Mouse (Mus musculus): ENCODE results near the gene Nek1.

Gene Nek1

DNA sequence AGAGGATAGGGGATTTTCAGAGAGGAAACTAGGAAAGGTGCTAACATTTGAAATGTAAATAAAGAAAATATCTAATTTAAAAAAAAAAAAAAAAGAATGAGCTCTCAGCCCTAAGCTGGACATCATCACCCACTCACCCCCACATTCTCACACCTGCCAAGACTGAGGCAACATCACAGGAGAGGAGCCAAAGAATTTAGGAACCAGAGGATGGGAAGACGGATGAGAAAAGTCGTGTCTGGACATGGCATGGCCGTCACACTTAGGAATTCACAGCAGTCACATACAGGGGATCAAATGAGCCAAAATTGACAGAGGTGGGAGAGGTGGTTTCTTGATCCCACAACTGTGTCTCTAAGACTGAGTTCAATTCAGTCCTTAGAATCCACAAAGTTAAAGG lies 165.5 kb downstream of the Nek1 start:
- DNase-seq (ENCODE audit: low read depth, low spot score) = no peak

- DNase-seq (ENCODE audit: low read depth, low spot score) = no peak
These were observed 168.6 kb downstream of the Nek1 start for GRCm38 (mm10) chr8:61161461-61162185.

DNA sequence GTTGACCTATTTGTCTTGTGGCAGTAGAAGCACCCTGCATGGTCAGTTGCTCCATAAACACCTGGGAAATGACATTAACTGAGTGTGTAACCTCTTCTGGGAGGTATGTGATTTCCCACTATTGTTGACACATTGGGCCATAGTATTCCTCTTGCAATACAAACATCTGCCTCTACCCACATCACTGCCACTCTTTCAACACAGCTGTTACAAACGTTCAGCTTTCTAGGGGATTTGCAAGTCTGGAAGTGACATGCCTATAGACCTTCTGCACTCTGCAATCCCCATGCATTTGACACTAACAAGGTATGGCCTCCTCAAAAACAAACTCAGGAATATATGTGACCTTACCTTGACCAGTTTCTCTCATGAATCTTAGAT lies 169.2 kb downstream of the Nek1 start:
- no peak for DNase-seq (ENCODE audit: low read depth, low spot score)

DNA sequence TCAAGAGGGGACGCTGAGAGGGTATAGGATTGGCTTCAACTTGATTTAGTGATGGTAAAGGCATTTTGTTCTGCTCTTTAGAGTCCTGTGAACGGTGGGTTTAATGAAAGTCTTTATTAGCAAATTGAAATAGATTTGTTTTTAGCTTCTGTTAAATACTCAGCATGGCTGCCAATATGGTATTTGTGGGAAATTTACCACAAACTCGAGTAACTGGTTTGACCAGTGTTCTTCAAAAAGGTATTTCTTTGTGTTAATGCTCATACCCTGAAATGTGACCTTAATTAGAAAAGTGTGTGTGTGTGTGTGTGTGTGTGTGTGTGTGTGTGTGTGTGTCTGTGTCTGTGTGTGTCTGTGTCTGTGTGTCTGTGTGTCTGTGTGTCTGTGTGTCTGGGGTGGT lies 178.6 kb downstream of the Nek1 start:
- DNase-seq (ENCODE audit: low read depth, low spot score) = no peak

- DNase-seq (ENCODE audit: low read depth, low spot score) = no peak
These were observed 181.0 kb downstream of the Nek1 start for GRCm38 (mm10) chr8:61173921-61174492.

DNA sequence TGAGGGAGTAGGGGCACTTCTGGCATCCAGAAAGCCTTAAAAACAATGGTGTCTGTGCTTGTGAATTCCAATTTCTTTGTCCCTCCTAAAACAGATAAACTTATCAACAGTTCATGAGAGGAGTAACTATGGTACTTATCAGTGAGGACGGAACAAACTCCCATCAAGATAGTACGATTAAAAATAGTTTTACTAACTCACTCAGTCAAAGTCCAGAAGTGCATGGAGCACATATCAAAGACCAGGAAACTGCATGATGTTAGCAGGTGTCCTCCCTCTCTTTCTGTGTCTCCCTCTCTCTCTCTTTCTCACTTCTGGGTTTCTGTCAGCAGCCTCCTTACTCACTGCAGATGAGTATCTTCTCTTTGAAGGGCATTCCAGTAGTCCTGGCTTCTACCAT lies 182.9 kb downstream of the Nek1 start:
- no peak for DNase-seq (ENCODE audit: low read depth, low spot score)

DNA sequence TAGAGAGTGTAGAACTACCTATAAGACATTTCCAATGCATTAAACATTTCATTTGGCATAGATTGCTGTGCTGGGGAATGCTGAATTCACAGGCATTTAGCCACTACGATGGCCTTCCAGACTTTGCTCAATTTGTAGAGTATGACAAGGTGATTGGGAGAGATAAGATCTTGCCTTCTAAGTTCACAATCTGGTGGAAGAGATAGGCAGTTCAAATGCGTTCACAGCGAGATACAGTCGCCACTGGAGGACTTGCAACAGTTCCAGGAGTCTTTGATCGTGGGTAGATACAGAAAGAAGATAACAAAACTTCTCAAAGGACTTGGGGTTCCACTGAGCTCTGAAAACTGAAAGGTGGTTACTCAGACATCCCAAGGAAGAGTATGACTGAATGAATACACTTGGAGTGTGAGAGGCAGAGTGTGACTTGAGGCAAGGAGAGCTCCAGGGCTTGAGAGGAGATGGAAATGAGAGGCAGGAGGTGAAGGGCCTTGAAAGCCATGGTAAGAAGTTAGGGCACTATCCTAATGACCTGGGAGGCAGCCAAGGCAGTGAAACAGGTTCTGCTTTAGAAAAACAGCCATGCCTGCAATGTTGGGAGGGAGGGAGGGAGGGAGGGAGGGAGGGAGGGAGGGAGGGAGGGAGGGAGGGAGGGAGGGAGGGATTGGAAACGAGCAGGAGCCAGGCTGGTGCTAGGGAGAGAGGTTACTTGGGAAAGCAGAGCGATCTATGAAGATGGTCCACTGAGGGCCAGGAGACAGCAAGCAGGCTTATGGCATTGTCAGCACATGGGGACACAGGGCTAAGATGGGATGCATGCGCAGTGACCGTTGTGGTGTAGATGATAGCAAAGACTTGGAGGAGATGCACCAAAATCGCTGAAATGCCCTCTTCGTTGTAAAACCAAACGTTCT lies 184.9 kb downstream of the Nek1 start:
- DNase-seq (ENCODE audit: low read depth, low spot score) = no peak

- DNase-seq (ENCODE audit: low read depth, low spot score) = no peak
These were observed 185.7 kb downstream of the Nek1 start for GRCm38 (mm10) chr8:61178594-61179140.

Data from telencephalon, adult 2 months (tissue).